Mouse (Mus musculus): Measurements from ENCODE around the gene Celsr1.

GRCm38 (mm10) chr15:85902505-85902904 is 131.1 kb downstream of the Celsr1 start:
- TF ChIP-seq CTCF (IDR thresholded peaks at IDR 0.05; ENCODE audit: extremely low read depth, insufficient read length, insufficient replicate concordance, low read depth, low read length) = no peak
- TF ChIP-seq POLR2A (IDR thresholded peaks at IDR 0.05; ENCODE audit: low read depth, low read length) = no peak
